Mouse (Mus musculus): ENCODE measurements around the gene Wwox. TPM values are rescaled to one million over a fixed set of nuclear protein-coding genes. Genes with fewer than 3 reads are reported as not detected.

Gene Wwox
- total RNA-seq, 2 experiments from 2014 or later = 27.3 to 28.0 TPM

DNA sequence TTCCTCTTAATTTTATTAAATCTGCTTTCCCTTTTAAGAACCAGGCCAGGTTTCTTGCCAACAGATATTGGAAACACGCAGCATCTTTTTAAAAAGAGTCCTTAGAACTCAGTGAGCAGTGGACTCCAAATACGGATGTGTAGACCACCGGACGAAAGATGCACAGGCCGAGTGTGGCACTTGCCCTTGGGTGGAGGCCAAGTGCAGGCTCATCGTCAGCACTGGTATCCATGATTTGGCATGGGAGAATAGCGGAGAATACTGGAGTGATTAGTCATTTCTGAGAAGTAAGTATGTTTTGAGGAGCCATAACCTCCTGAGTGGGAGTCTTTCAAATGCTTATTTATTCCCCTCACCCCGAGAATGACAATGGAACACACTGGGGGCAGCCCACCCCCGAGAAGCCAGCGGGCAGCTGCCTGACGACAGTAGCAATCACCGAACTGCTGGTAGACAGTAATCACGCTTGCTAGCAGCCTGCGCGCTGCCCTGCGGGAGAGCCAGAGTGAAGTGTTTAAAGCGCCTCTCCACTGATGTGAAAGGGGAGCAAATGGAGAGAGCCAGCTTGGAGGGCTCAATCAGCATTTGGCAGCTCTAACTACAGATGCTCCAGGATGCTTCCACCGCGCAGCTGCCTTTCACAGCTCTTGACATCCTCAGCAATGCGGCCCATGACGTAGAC, 29.2 kb downstream of the Wwox start:
- no peak for DNase-seq

- DNase-seq = no peak
Observed at GRCm38 (mm10) chr8:114469208-114469590, 29.7 kb downstream of the Wwox start.

DNA sequence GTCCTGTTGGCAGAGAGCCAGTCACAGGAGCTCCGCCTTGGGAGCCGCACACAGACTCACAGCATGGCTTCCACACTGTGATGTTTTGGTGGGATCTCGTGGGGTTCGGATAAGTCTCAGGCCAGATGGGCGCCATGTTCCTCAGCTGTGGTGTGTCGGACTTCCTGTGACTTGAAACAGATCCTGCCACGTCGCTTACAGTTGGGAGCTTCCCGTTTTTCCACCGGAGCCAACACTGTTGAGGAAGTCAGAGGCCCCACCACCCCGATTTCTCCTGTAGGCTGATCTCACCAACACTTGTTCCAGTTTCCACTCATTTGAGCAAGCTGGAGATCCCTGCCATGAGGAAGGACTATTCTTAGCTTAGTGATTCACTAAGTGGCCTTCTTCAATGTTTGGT, 34.1 kb downstream of the Wwox start:
- DNase-seq = no peak

DNA sequence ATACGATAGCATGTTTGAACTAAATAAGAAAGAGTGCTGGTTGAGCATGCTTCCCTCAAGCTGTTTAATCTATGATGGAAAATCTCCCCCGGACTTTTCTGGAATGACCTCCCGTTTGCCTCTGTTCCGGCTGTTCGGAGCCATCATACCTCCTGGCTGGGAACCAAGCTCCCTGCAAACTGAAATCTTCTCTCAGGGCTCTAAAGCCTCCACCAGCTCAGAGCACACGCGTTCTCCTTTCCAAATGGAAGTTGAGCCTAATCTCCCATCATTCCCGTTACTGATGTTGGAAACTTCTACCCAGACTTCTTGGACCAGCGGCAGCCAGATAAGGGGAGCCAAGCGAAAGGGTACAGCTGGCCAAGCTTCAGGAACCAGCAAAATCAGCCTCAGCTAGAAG, 37.5 kb downstream of the Wwox start:
- no peak for DNase-seq

DNA sequence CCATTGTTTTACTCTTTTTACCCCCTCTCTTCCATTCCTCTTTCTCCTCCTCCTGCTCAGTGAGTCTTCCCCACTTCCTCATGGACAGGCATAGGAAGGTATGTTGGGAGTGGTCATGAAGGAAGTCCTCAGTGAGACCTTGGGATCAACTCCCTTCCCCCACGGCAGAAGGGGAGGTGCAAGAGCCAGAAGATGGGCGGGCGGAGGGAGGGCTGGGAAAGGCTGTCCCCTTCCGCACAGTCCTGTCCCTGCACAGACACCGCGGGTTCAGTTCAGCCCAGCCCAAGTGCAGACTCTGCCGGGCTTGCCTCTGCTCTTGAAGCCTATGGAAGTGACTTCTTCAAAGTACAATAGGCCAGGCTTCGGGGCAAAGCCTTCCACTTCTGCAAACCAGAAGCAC, 38.3 kb downstream of the Wwox start:
- DNase-seq = no peak

DNA sequence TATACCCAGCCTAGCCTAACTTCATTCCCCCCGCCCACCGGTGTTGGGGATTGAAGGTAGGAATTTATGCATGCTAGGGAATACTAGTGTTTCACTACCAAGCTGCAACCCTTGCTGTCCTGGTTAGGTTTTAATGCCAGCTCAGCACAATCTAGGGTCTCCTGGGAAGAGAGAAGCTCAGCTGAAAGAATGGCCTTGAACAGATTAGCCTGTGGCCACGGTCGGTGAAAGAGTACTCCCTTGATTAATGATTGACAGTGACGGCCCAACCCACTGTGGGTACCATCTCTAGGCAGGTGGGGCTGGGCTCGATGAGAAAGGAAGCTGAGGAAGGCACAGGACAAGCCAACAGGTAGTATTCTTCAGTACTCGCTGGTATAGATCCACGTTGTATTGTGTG, 40.3 kb downstream of the Wwox start:
- no peak for DNase-seq

- no peak for DNase-seq
Observed at GRCm38 (mm10) chr8:114491662-114492160, 52.3 kb downstream of the Wwox start.

DNA sequence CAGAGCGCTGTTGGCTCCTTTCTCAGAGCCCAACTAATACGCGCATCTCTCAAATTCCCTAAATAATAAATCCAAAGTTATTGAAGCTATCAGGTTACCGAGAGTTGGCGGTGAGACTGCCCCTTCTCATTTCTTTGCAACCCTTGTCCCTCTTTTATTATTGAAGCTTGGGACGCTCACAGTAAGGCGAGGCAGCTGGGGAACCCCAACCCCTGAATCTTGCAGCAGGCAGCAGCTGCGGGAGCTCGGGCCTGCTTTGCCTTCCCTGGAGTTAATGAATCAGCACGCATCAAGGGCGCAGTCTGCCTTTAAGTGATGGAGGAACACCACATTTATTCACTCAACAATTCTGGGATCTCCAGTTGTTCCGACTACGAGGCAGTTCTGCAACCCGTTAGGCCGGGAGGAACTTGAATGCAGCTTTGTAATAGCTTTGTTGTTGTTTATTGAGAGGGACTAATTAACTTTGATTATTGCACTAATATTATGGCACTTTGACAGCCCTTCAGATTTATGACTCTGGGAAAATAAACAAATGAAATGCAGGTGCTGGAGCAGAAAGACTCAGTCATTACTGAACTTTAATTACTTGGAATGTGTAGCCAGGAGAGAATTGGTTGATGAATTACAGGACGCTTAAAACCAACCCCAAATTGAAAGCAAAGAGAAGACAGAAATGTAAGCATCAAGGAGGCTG, 60.1 kb downstream of the Wwox start:
- DNase-seq = no peak

GRCm38 (mm10) chr8:114501906-114502305, 62.5 kb downstream of the Wwox start:
- DNase-seq = no peak

DNA sequence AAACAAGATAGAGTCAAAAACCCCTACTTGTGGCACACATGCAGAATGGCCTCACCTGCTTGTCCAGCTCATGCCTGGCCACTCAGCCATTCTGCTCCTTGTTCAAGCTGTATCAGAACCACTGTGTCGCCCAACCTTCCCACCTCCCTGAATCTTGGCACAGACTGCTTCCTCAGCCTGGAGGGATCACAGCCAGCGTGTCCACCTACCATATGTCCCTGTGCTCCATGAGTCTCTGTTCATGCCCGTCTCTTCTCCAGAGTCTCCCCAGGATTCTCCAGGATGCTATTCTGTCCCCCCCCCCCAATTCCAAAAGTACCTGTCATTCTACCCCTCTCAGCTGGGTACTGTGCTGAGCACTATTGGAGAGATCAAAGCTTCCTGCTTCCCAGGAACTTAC, 63.7 kb downstream of the Wwox start:
- DNase-seq = no peak

- no peak for DNase-seq
Observed at GRCm38 (mm10) chr8:114504889-114505288, 65.4 kb downstream of the Wwox start.

GRCm38 (mm10) chr8:114505351-114506347, 66.2 kb downstream of the Wwox start:
- no peak for DNase-seq

DNA sequence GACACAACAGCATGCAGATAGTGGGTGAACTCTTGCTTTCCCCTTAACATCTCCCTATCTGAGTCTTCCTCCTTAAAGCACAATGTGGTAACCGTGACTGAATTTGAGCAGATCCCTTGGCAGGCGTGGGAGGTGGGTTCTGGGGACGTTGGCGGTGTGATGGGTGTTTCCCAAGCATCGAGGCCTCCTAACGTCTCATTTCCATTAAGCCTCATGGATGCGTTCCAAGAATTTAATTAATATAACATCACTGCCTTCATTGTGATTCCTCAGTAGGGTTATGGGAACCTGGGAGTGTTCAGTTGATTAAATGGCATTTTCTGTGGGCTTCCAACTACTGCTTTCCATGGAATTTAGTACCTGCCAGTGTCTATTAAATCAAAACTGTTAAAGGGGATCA, 67.9 kb downstream of the Wwox start:
- DNase-seq = no peak

- no peak for DNase-seq
Observed at GRCm38 (mm10) chr8:114510226-114510625, 70.8 kb downstream of the Wwox start.

DNA sequence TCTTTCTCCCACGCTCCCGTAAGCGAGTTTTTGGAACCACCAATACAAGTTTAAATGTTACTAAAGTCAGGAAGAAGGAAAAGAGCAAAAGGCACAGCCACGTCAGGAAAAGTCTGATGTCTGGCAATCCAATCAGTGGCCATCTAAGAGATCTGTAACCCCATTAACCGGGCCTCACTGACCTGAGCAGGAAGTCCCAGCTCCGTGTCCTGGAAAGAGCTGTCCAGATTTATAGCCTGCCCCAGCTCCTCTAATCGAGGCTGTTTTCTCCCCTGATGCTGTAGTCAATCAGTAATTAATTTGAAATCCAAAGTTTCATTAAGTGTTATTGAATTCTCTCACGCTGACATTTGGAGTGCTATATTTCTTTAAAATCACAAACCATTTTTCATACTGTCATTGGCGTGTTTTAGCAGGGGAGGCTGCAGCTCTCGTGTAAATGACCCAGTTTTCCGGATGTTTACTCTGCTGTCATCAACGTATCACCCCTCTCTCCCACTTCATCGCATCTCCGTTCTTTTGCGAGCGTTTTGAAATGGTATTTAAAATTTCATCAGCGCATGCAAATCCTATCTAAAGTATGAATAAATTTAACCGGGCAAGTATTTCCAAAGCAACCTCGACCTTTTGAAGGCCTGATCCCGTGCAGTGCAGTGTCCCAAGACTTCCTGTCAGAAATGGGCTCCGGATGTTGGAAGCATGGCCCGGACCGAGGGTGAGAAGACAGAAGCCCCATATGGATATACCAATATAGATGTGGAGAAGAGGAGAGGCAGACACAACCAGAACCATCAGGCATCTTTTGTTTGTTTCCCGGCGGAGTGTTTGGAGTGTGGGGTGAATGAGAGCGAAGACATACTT, 72.8 kb downstream of the Wwox start:
- DNase-seq = no peak

- DNase-seq = no peak
Observed at GRCm38 (mm10) chr8:114514692-114515091, 75.2 kb downstream of the Wwox start.

DNA sequence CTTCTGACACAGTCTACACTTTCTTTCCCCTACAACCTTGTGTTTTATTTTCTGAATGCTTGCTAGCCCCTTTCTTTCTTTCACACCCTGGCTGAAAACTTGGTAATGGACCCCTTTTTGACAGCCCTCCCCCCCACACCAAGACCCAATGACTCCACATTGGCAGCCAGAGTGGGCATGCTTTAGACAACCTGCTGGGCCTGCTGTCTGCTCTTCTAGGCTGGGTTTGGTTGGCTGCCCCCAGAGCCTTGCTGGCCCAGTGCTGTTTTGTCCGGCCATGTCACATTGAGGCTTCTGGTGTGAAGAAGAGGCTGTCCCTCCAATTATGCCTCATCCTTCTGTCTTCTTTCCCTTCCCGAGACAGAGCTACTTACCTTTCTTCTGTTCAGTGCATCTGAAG, 83.6 kb downstream of the Wwox start:
- no peak for DNase-seq

GRCm38 (mm10) chr8:114526626-114527267, 87.3 kb downstream of the Wwox start:
- no peak for DNase-seq

GRCm38 (mm10) chr8:114527648-114528221, 88.3 kb downstream of the Wwox start:
- DNase-seq = no peak

DNA sequence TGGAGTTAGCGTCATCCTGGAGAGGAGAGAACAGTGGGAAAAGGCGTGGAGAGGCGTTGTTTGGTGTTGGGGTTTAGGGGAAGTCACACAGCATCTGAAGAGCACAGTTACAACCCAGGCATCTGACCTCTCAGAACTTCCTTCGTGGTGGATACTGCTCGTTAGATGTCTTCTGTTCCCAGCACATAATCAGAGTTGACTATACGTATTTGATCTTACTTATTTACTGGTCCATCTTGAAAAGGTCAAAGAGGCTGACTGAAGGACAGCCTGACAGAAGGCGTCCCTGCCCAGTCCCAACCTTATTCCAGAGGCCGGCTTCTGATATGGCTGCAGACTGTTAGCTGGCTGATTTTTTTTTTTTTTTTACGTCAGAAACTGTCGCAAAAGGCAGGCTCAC, 90.1 kb downstream of the Wwox start:
- DNase-seq = no peak

DNA sequence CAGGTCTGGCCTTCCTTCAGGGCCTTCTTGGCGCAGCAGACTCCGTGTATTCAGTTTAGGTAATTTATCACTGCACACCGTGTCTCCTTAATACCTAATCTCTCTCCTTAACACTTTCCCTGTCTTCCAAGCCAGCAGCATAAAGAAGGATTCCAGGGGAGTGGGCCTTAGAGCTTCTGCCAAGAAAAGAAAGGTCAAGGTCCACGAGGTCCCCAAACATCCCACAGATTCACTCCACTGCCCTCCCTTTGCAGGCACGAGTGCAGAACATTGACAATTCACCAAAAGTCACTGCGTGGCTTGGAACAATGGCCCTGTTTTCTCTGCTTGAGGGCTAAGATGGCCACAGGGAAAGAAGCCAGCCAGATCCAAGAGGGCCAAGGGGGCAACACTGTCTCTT, 96.7 kb downstream of the Wwox start:
- peak; percentile 15 to 20 for DNase-seq

Measured in adrenal gland, postnatal 36 days (tissue).